Mouse (Mus musculus) liver, embryonic 14.5 days (tissue): ENCODE data around the gene Tec. TPM values are rescaled to one million over a fixed set of nuclear protein-coding genes. Genes with fewer than 3 reads are reported as not detected.
A peak's percentile ranks its signal among the peaks of the same experiment; 100 is the strongest.

Experiments used
- ATAC-seq: fragments of 200-750 bp; cut with Nextera tagmentation; 2 replicates; pipeline ENCODE4 v1.8.0; 2017; ENCODE audit warnings: moderate number of reproducible peaks, mild to moderate bottlenecking, moderate library complexity; ENCODE audit not compliant: insufficient read depth
- DNase-seq, 3 experiments: peaks; one replicate each; pipeline ENCODE4 v3.0.0-alpha.2; 2012 to 2013; ENCODE audit warnings: low read depth in 3 of 3, low spot score in 3 of 3
- H3K27ac ChIP-seq: fragments of 300-500 bp; sonication (generic); 2 replicates; pipeline ENCODE4 v1.5.1; 2014; ENCODE audit warnings: moderate library complexity, mild to moderate bottlenecking, control low read depth, inconsistent platforms
- H3K27me3 ChIP-seq: fragments of 300-500 bp; sonication (generic); 2 replicates; pipeline ENCODE4 v1.6.1; 2014; ENCODE audit warnings: mild to moderate bottlenecking, low read length, moderate library complexity; ENCODE audit not compliant: control insufficient read depth, insufficient read depth
- H3K36me3 ChIP-seq: fragments of 300-500 bp; sonication (generic); replicated peaks from 2 replicates; pipeline ENCODE4 v1.6.1; 2014; ENCODE audit warnings: low read depth; ENCODE audit not compliant: control insufficient read depth, insufficient read depth
- H3K4me1 ChIP-seq, 2 experiments: fragments of 200-500 bp in 1 of 2; fragments of 300-500 bp in 1 of 2; sonication (generic) in 1 of 2; replicated peaks; 2 replicates each; pipeline ENCODE4 v1.6.1; 2012 to 2014; ENCODE audit warnings: antibody characterized with exemption in 1 of 2, inconsistent platforms in 1 of 2, low read length in 1 of 2; ENCODE audit not compliant: control insufficient read depth in 2 of 2, insufficient read depth in 2 of 2
- H3K4me2 ChIP-seq: fragments of 300-500 bp; sonication (generic); 2 replicates; pipeline ENCODE4 v1.6.1; 2014; ENCODE audit warnings: low read depth, mild to moderate bottlenecking, control low read depth, moderate library complexity
- H3K4me3 ChIP-seq, 2 experiments: fragments of 200-500 bp in 1 of 2; fragments of 300-500 bp in 1 of 2; sonication (generic) in 1 of 2; 2 replicates each; pipeline ENCODE4 v1.5.1; 2012 to 2014; ENCODE audit warnings: low read depth in 2 of 2, low read length in 2 of 2, mild to moderate bottlenecking in 2 of 2, control low read depth in 1 of 2, inconsistent platforms in 1 of 2, moderate library complexity in 1 of 2; ENCODE audit not compliant: insufficient read depth in 1 of 2
- H3K9ac ChIP-seq: fragments of 300-500 bp; sonication (generic); replicated peaks from 2 replicates; pipeline ENCODE4 v1.6.1; 2014; ENCODE audit warnings: mild to moderate bottlenecking, control low read depth, moderate library complexity
- H3K9me3 ChIP-seq: fragments of 300-500 bp; sonication (generic); 2 replicates; pipeline ENCODE4 v1.6.1; 2016; ENCODE audit warnings: low read length, mixed read lengths; ENCODE audit not compliant: control insufficient read depth
- CTCF ChIP-seq: IDR thresholded peaks from 2 replicates; pipeline ENCODE4 v1.5.1; 2016; ENCODE audit warnings: antibody characterized with exemption, low read depth, control low read depth
- EP300 ChIP-seq: IDR thresholded peaks from 2 replicates; pipeline ENCODE4 v1.6.1; 2016; ENCODE audit warnings: antibody characterized with exemption, low read depth
- WGBS: fragments of 180-500 bp; shearing (Covaris S2); extraction: QIAGEN DNeasy Blood & Tissue Kit; methylation state at CpG from one replicate; pipeline ENCODE4 v1.1.7; 2014; ENCODE audit not compliant: insufficient replicate concordance; 5-methylcytosine and 5-hydroxymethylcytosine counted together
- polyA plus RNA-seq, 2 experiments: library from polyadenylated mRNA; depleted of rRNA in 1 of 2; stranded (reverse) in 1 of 2; unstranded in 1 of 2; fragments of >200 nt; fragmentation: Nextera tagmentation in 1 of 2; extraction: Ambion mirVana in 1 of 2; gene quantifications; 2 replicates each; pipeline versions ENCODE4 v1.2.1 to v1.2.3; 2012 to 2014

Gene Tec
- polyA plus RNA-seq, 2 experiments: 1.9 to 3.3 TPM

DNA sequence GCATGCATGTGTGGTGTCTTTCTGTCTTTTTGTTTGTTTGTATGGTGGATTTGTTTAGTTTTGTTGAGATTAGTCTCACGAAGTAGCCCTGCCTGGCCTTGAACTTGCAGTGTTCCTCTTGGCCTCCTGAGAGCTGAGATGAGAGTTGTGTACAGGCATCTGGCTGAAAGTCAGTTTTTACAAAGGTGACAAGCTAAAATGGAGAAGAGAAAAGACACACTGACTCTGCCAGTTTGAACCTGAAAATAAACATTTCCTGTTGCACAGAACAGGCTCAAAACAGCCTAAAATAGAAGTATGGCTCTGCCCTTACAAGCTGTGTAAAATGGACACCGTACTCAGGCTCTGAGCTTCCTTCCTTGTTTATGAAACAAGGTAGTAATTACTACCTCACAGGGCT, 14.9 kb downstream of the Tec start:
- WGBS: 38% methylated on average over 2 of the region's 2 CpGs
- H3K9me3 ChIP-seq: no peaks in the 10 kb centered on the region
- no peak for TF ChIP-seq EP300
- no peak for TF ChIP-seq CTCF
- no peak overlapping the region for H3K4me3 ChIP-seq
- no peaks in the 10 kb centered on the region for H3K27me3 ChIP-seq
- H3K4me2 ChIP-seq: no peak overlapping the region
- DNase-seq: no peak
- no peak overlapping the region for H3K9ac ChIP-seq
- ATAC-seq: no peak
- H3K27ac ChIP-seq: no peak overlapping the region
- H3K36me3 ChIP-seq: no peaks in the 10 kb centered on the region
- H3K4me1 ChIP-seq: peaks cover 11 to 47% of the 10 kb centered on the region in 2 experiments

DNA sequence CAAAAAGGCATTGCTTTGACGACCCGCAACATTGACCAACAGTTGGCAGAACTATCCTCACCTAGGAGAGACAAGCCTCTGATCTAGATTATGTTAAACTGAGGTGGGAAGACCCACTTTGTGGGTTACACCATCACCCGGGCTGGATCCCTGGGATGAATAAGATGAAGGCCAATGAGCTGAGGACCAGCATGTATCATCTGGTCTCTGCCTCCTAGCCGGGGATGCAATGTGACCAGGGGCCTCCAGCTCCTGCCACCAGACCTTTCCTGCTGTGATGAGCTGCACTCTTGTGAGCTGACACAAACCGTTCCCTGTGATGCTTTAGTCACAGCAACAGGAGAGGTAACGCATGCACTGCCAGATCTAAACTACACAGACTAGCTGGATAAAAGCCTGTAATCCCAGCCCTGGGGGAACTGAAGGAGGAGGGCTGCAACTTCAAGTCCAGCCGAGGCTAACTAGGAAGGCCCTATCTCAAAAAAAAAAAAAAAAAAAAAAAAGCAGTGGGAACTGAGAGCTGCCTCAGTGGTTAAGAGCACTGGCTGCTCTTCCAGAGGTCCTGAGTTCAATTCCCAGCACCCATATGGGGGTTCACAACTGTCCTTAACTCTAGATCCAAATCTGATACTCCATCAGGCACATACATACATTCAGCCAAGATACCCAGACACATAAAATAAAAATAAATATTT, 15.8 kb downstream of the Tec start:
- DNase-seq (no peak), ATAC-seq (no peak)
- Histone ChIP-seq H3K36me3 (no peaks in the 10 kb centered on the region), H3K9ac (no peak overlapping the region), H3K4me3 (no peak overlapping the region), H3K9me3 (no peaks in the 10 kb centered on the region), H3K4me1 (peaks cover 11 to 47% of the 10 kb centered on the region in 2 experiments), H3K4me2 (no peak overlapping the region), H3K27ac (no peak overlapping the region), H3K27me3 (no peaks in the 10 kb centered on the region)
- 38% methylated on average over 7 of the region's 7 CpGs for WGBS
- TF ChIP-seq EP300: no peak
- no peak for TF ChIP-seq CTCF

DNA sequence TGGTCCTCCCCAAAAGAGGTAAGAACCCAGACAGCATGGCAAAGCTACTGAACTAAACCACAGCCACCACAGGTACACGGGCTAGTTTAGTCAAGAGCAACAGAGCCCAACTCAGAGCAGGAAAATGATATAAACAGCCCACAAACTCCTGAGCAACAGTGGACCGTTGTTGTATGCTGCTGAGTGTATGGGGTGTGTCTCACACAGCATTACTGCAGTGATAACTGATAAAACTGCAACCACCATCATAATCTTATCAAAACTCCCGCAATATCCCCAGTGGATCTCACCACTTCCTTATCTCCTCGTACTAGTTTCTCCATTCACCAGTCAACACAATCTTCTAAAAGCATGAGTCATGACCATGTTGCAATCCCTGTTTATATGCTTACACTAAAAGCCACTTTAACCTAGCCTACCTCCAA, 16.6 kb downstream of the Tec start:
- ATAC-seq (peak; percentile 77), DNase-seq (peak in 2 of 3 experiments; percentile 30)
- Histone ChIP-seq H3K27me3 (no peaks in the 10 kb centered on the region), H3K9me3 (no peaks in the 10 kb centered on the region), H3K9ac (no peak overlapping the region), H3K4me3 (no peak overlapping the region), H3K27ac (no peak overlapping the region), H3K36me3 (no peaks in the 10 kb centered on the region), H3K4me1 (peaks cover 11 to 41% of the 10 kb centered on the region in 2 experiments), H3K4me2 (no peak overlapping the region)
- TF ChIP-seq EP300 (peak; percentile 72), CTCF (no peak)
- 3% methylated on average over 4 of the region's 4 CpGs for WGBS

DNA sequence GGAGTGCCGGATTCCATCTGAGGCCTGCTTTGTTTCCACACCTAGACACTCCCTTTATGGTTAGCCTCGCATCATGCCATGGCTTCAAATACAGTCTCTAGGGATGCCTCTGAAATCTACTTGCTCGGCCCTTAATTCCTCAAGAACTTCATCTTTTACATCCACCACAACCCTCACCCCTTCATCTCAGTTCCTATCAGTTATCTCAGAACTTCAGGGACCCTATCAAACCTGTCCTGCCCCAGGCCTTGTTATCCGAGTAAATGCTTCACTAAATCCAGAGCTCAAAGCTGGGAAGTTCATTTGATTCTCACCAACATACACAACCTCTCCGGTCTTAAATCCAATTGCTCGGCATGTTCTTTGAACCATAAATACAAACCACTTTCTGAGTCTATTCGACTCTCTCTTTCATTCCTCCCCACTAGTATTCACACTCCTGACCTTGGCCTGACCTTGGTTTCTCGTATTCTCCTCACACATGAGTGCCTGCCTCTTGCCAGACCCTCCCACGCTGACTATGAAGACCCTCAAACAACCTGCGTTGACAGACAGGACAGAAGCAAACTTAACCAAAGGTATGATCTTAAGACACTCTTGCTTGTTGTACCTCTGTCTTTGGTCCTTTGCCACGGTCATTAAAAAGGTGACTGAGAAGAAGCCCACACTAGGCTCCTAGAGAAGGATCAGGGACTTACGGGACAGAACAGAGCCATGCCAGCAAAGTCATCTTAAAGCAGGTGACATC, 17.2 kb downstream of the Tec start:
- no peak for DNase-seq
- H3K4me3 ChIP-seq: no peak overlapping the region
- 51% methylated on average over 12 of the region's 12 CpGs for WGBS

DNA sequence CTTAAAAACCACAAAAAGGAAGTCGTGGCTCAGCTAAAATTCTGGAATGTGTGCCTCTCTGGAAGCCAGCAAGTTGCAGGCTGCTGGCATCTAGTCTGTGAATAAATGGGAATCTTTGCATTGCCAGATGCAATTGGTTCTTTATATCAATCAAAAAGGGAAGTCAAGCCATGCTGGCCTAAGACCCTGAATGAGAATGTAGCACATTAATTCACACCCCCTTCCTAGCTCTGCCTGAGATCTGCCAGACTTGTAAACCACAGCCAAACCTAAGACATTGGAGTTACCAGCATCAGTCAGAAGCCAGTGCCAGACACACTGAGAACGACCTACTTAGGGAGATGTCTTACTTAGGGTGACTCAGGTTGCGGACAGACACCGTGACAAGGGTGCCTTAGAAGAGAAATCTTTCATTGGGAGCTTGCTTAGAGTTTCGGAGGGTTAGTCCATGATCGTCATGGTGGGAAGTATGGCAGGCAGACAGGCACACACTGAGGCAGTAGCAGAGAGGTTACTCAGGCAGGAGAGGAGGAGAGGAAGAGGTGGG, 19.3 kb downstream of the Tec start:
- Histone ChIP-seq H3K4me2 (no peak overlapping the region), H3K4me3 (no peak overlapping the region), H3K4me1 (peaks cover 11 to 46% of the 10 kb centered on the region in 2 experiments), H3K9me3 (no peaks in the 10 kb centered on the region), H3K36me3 (no peaks in the 10 kb centered on the region), H3K27ac (no peak overlapping the region), H3K27me3 (no peaks in the 10 kb centered on the region), H3K9ac (no peak overlapping the region)
- ATAC-seq: no peak
- no peak for DNase-seq
- TF ChIP-seq CTCF (no peak), EP300 (no peak)
- WGBS: 49% methylated on average over 6 of the region's 6 CpGs

More for the DNA sequence above, 17.2 kb downstream of the Tec start:
- no peak for TF ChIP-seq EP300
- TF ChIP-seq CTCF: no peak
- Histone ChIP-seq H3K9me3 (no peaks in the 10 kb centered on the region), H3K9ac (no peak overlapping the region), H3K27ac (no peak overlapping the region), H3K4me1 (peaks cover 11 to 41% of the 10 kb centered on the region in 2 experiments), H3K4me2 (no peak overlapping the region), H3K36me3 (no peaks in the 10 kb centered on the region), H3K27me3 (no peaks in the 10 kb centered on the region)
- no peak for ATAC-seq
